Mouse (Mus musculus): ENCODE data around the gene St3gal3. TPM values are rescaled to one million over a fixed set of nuclear protein-coding genes. Genes with fewer than 3 reads are reported as not detected.

St3gal3 gene
- polyA plus RNA-seq, 1 experiment from 2014 or later, result 6.2 TPM

- Histone ChIP-seq H3K9ac (ENCODE audit: low read length) (no peak overlapping the region), H3K4me2 (ENCODE audit: low read length) (no peak overlapping the region), H3K36me3 (ENCODE audit: control insufficient read depth, insufficient read depth, low read length) (no peaks in the 10 kb centered on the region), H3K9me3 (ENCODE audit: control insufficient read depth, low read length) (no peaks in the 10 kb centered on the region), H3K27me3 (ENCODE audit: control insufficient read depth, insufficient read depth, low read length) (no peaks in the 10 kb centered on the region), H3K4me1 (ENCODE audit: control insufficient read depth in 2 of 2, insufficient read depth in 2 of 2, low read length in 2 of 2) (peaks cover 18 to 23% of the 10 kb centered on the region in 2 experiments), H3K4me3 (ENCODE audit: control insufficient read depth in 1 of 2, insufficient read depth in 1 of 2, low read depth in 1 of 2, low read length in 2 of 2) (no peak overlapping the region), H3K27ac (replicated peaks in 1 of 2; ENCODE audit: control insufficient read depth in 1 of 2, insufficient read depth in 1 of 2, low read depth in 2 of 2, low read length in 2 of 2) (no peak overlapping the region)
- ATAC-seq (ENCODE audit: insufficient number of reproducible peaks, insufficient read depth, low FRiP score, low read depth), result no peak
- 62% methylated on average over 10 of the region's 10 CpGs for WGBS
Measured at GRCm38 (mm10) chr4:118016323-118016911, 118.3 kb downstream of the St3gal3 start.

- Histone ChIP-seq H3K9ac (ENCODE audit: low read length) (no peak overlapping the region), H3K27me3 (ENCODE audit: control insufficient read depth, insufficient read depth, low read length) (no peaks in the 10 kb centered on the region), H3K4me1 (ENCODE audit: control insufficient read depth in 2 of 2, insufficient read depth in 2 of 2, low read length in 2 of 2) (peaks cover 18 to 23% of the 10 kb centered on the region in 2 experiments), H3K4me2 (ENCODE audit: low read length) (no peak overlapping the region), H3K36me3 (ENCODE audit: control insufficient read depth, insufficient read depth, low read length) (no peaks in the 10 kb centered on the region), H3K4me3 (ENCODE audit: control insufficient read depth in 1 of 2, insufficient read depth in 1 of 2, low read depth in 1 of 2, low read length in 2 of 2) (no peak overlapping the region), H3K27ac (replicated peaks in 1 of 2; ENCODE audit: control insufficient read depth in 1 of 2, insufficient read depth in 1 of 2, low read depth in 2 of 2, low read length in 2 of 2) (no peak overlapping the region), H3K9me3 (ENCODE audit: control insufficient read depth, low read length) (no peaks in the 10 kb centered on the region)
- WGBS, result 38% methylated on average over 6 of the region's 6 CpGs
- ATAC-seq (ENCODE audit: insufficient number of reproducible peaks, insufficient read depth, low FRiP score, low read depth), result no peak
Measured at GRCm38 (mm10) chr4:118015636-118016035, 119.1 kb downstream of the St3gal3 start.

GRCm38 (mm10) chr4:118015126-118015525 is 119.6 kb downstream of the St3gal3 start:
- Histone ChIP-seq H3K9me3 (ENCODE audit: control insufficient read depth, low read length) (no peaks in the 10 kb centered on the region), H3K27me3 (ENCODE audit: control insufficient read depth, insufficient read depth, low read length) (no peaks in the 10 kb centered on the region), H3K4me2 (ENCODE audit: low read length) (no peak overlapping the region), H3K4me3 (ENCODE audit: control insufficient read depth in 1 of 2, insufficient read depth in 1 of 2, low read depth in 1 of 2, low read length in 2 of 2) (no peak overlapping the region), H3K27ac (replicated peaks in 1 of 2; ENCODE audit: control insufficient read depth in 1 of 2, insufficient read depth in 1 of 2, low read depth in 2 of 2, low read length in 2 of 2) (no peak overlapping the region), H3K9ac (ENCODE audit: low read length) (no peak overlapping the region), H3K36me3 (ENCODE audit: control insufficient read depth, insufficient read depth, low read length) (no peaks in the 10 kb centered on the region), H3K4me1 (ENCODE audit: control insufficient read depth in 2 of 2, insufficient read depth in 2 of 2, low read length in 2 of 2) (peaks cover 18 to 23% of the 10 kb centered on the region in 2 experiments)
- WGBS, result 90% methylated on average over 11 of the region's 11 CpGs
- no peak for ATAC-seq (ENCODE audit: insufficient number of reproducible peaks, insufficient read depth, low FRiP score, low read depth)

GRCm38 (mm10) chr4:118010661-118011173 is 124.0 kb downstream of the St3gal3 start:
- Histone ChIP-seq H3K4me1 (ENCODE audit: control insufficient read depth in 2 of 2, insufficient read depth in 2 of 2, low read length in 2 of 2) (peaks cover 11 to 13% of the 10 kb centered on the region in 2 experiments), H3K9ac (ENCODE audit: low read length) (no peak overlapping the region), H3K4me3 (ENCODE audit: control insufficient read depth in 1 of 2, insufficient read depth in 1 of 2, low read depth in 1 of 2, low read length in 2 of 2) (no peak overlapping the region), H3K9me3 (ENCODE audit: control insufficient read depth, low read length) (no peaks in the 10 kb centered on the region), H3K27ac (replicated peaks in 1 of 2; ENCODE audit: control insufficient read depth in 1 of 2, insufficient read depth in 1 of 2, low read depth in 2 of 2, low read length in 2 of 2) (no peak overlapping the region), H3K4me2 (ENCODE audit: low read length) (no peak overlapping the region), H3K36me3 (ENCODE audit: control insufficient read depth, insufficient read depth, low read length) (no peaks in the 10 kb centered on the region), H3K27me3 (ENCODE audit: control insufficient read depth, insufficient read depth, low read length) (no peaks in the 10 kb centered on the region)
- WGBS, result 79% methylated on average over 9 of the region's 9 CpGs
- ATAC-seq (ENCODE audit: insufficient number of reproducible peaks, insufficient read depth, low FRiP score, low read depth), result no peak

GRCm38 (mm10) chr4:118008433-118009033 is 126.2 kb downstream of the St3gal3 start:
- ATAC-seq (ENCODE audit: insufficient number of reproducible peaks, insufficient read depth, low FRiP score, low read depth), result no peak
- Histone ChIP-seq H3K27ac (replicated peaks in 1 of 2; ENCODE audit: control insufficient read depth in 1 of 2, insufficient read depth in 1 of 2, low read depth in 2 of 2, low read length in 2 of 2) (no peak overlapping the region), H3K36me3 (ENCODE audit: control insufficient read depth, insufficient read depth, low read length) (no peaks in the 10 kb centered on the region), H3K4me3 (ENCODE audit: control insufficient read depth in 1 of 2, insufficient read depth in 1 of 2, low read depth in 1 of 2, low read length in 2 of 2) (no peak overlapping the region), H3K9ac (ENCODE audit: low read length) (no peak overlapping the region), H3K9me3 (ENCODE audit: control insufficient read depth, low read length) (no peaks in the 10 kb centered on the region), H3K4me1 (ENCODE audit: control insufficient read depth in 2 of 2, insufficient read depth in 2 of 2, low read length in 2 of 2) (peaks cover 3 to 8% of the 10 kb centered on the region in 2 experiments; a peak in 3 of 4 replicates), H3K4me2 (ENCODE audit: low read length) (no peak overlapping the region), H3K27me3 (ENCODE audit: control insufficient read depth, insufficient read depth, low read length) (no peaks in the 10 kb centered on the region)
- WGBS, result 57% methylated on average over 6 of the region's 6 CpGs

- Histone ChIP-seq H3K27ac (replicated peaks in 1 of 2; ENCODE audit: control insufficient read depth in 1 of 2, insufficient read depth in 1 of 2, low read depth in 2 of 2, low read length in 2 of 2) (no peak overlapping the region), H3K9me3 (ENCODE audit: control insufficient read depth, low read length) (no peaks in the 10 kb centered on the region), H3K9ac (ENCODE audit: low read length) (no peak overlapping the region), H3K4me3 (ENCODE audit: control insufficient read depth in 1 of 2, insufficient read depth in 1 of 2, low read depth in 1 of 2, low read length in 2 of 2) (no peak overlapping the region), H3K4me2 (ENCODE audit: low read length) (no peak overlapping the region), H3K4me1 (ENCODE audit: control insufficient read depth in 2 of 2, insufficient read depth in 2 of 2, low read length in 2 of 2) (peaks cover 33 to 38% of the 10 kb centered on the region in 2 experiments), H3K36me3 (ENCODE audit: control insufficient read depth, insufficient read depth, low read length) (no peaks in the 10 kb centered on the region), H3K27me3 (ENCODE audit: control insufficient read depth, insufficient read depth, low read length) (no peaks in the 10 kb centered on the region)
- ATAC-seq (ENCODE audit: insufficient number of reproducible peaks, insufficient read depth, low FRiP score, low read depth), result no peak
- 86% methylated on average over 10 of the region's 10 CpGs for WGBS
Measured at GRCm38 (mm10) chr4:118001355-118001754, 133.4 kb downstream of the St3gal3 start.

GRCm38 (mm10) chr4:118000605-118001208 is 134.0 kb downstream of the St3gal3 start:
- H3K27me3 ChIP-seq (ENCODE audit: control insufficient read depth, insufficient read depth, low read length), result no peaks in the 10 kb centered on the region
- H3K4me1 ChIP-seq (ENCODE audit: control insufficient read depth in 2 of 2, insufficient read depth in 2 of 2, low read length in 2 of 2), result peaks cover 33 to 38% of the 10 kb centered on the region in 2 experiments
- no peaks in the 10 kb centered on the region for H3K36me3 ChIP-seq (ENCODE audit: control insufficient read depth, insufficient read depth, low read length)
- WGBS, result 41% methylated on average over 10 of the region's 10 CpGs
- no peak overlapping the region for H3K4me3 ChIP-seq (ENCODE audit: control insufficient read depth in 1 of 2, insufficient read depth in 1 of 2, low read depth in 1 of 2, low read length in 2 of 2)
- no peak overlapping the region for H3K9ac ChIP-seq (ENCODE audit: low read length)
- no peak overlapping the region for H3K4me2 ChIP-seq (ENCODE audit: low read length)
- H3K27ac ChIP-seq (replicated peaks in 1 of 2; ENCODE audit: control insufficient read depth in 1 of 2, insufficient read depth in 1 of 2, low read depth in 2 of 2, low read length in 2 of 2), result peak overlapping the region in 1 of 2 experiments; percentile 30; a peak in 1 of 4 replicates
- ATAC-seq (ENCODE audit: insufficient number of reproducible peaks, insufficient read depth, low FRiP score, low read depth), result no peak
- H3K9me3 ChIP-seq (ENCODE audit: control insufficient read depth, low read length), result no peaks in the 10 kb centered on the region

Measured in heart, embryonic 14.5 days (tissue).